Mouse (Mus musculus): ENCODE measurements at regions not wholly inside any gene's neighbourhood (a gene's known extent, or its start where the extent isn't known, plus 50 kb on each side); places are given as distances from the start of the nearest gene placed in this dataset.

- no peak overlapping the region for H3K4me3 ChIP-seq (ENCODE audit: insufficient read depth, low read depth, low read length)
- TF ChIP-seq POLR2A (IDR thresholded peaks at IDR 0.05; ENCODE audit: insufficient read depth, low read depth, low read length) (no peak), CTCF (IDR thresholded peaks at IDR 0.05; ENCODE audit: insufficient read depth, low read depth, low read length) (no peak)
- H3K4me1 ChIP-seq (ENCODE audit: control insufficient read depth, insufficient read depth, low read length), result peaks cover 10% of the 10 kb centered on the region
- WGBS, result 95% methylated on average over 2 of the region's 2 CpGs
- no peak overlapping the region for H3K27ac ChIP-seq (ENCODE audit: insufficient read depth, low read depth, low read length)
Measured at GRCm38 (mm10) chr2:167861178-167861520, 70.7 kb upstream of the Ptpn1 start.

GRCm38 (mm10) chr2:167860457-167861177, 71.2 kb upstream of the Ptpn1 start:
- H3K4me3 ChIP-seq (ENCODE audit: insufficient read depth, low read depth, low read length), result no peak overlapping the region
- no peak overlapping the region for H3K27ac ChIP-seq (ENCODE audit: insufficient read depth, low read depth, low read length)
- 53% methylated on average over 10 of the region's 10 CpGs for WGBS
- TF ChIP-seq POLR2A (IDR thresholded peaks at IDR 0.05; ENCODE audit: insufficient read depth, low read depth, low read length) (no peak), CTCF (IDR thresholded peaks at IDR 0.05; ENCODE audit: insufficient read depth, low read depth, low read length) (no peak)
- peaks cover 10% of the 10 kb centered on the region for H3K4me1 ChIP-seq (ENCODE audit: control insufficient read depth, insufficient read depth, low read length)

DNA sequence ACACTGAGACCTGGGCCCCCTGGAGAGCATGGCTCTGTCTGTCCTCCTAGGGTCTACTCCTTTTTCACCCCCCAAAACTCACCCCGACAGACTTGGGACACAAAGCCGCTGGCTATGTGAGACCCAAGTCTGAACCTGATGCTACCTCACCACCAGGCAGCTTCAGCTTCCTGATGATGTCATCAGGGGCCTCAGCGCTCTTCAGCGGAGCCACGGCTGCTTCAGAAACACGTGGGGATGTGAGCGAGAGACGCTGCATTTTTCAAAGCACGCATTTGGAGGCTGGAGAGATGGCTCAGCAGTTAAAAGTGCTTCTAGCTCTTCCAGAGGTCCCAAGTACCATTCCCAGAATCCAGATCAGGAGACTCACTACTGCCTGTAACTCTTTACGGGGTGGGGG, 72.3 kb upstream of the Ptpn1 start:
- H3K27ac ChIP-seq (ENCODE audit: insufficient read depth, low read depth, low read length), result no peak overlapping the region
- TF ChIP-seq CTCF (IDR thresholded peaks at IDR 0.05; ENCODE audit: insufficient read depth, low read depth, low read length) (no peak), POLR2A (IDR thresholded peaks at IDR 0.05; ENCODE audit: insufficient read depth, low read depth, low read length) (no peak)
- peaks cover 10% of the 10 kb centered on the region for H3K4me1 ChIP-seq (ENCODE audit: control insufficient read depth, insufficient read depth, low read length)
- H3K4me3 ChIP-seq (ENCODE audit: insufficient read depth, low read depth, low read length), result no peak overlapping the region
- 63% methylated on average over 10 of the region's 10 CpGs for WGBS

DNA sequence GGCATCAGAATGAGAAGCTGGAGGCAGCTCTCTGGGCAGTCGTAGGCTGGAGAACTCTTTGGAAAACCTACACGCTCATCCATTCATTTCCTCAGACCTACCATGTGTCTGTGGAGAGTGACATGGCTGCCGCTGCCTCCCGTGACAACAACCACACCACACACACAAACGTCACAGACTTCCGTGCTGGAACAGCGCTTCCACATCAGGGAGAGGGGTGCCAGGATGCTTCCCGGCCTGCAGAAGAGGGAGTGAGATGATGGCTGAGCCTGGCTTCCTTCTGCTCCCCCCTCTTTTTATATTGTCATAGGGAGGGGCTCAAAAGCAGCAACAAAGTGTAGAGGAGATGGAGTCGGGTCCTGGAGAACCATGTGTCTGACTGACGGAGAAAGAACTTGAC, 73.5 kb upstream of the Ptpn1 start:
- WGBS, result 86% methylated on average over 10 of the region's 10 CpGs
- TF ChIP-seq POLR2A (IDR thresholded peaks at IDR 0.05; ENCODE audit: insufficient read depth, low read depth, low read length) (no peak), CTCF (IDR thresholded peaks at IDR 0.05; ENCODE audit: insufficient read depth, low read depth, low read length) (no peak)
- Histone ChIP-seq H3K4me3 (ENCODE audit: insufficient read depth, low read depth, low read length) (no peak overlapping the region), H3K4me1 (ENCODE audit: control insufficient read depth, insufficient read depth, low read length) (peaks cover 10% of the 10 kb centered on the region), H3K27ac (ENCODE audit: insufficient read depth, low read depth, low read length) (no peak overlapping the region)

DNA sequence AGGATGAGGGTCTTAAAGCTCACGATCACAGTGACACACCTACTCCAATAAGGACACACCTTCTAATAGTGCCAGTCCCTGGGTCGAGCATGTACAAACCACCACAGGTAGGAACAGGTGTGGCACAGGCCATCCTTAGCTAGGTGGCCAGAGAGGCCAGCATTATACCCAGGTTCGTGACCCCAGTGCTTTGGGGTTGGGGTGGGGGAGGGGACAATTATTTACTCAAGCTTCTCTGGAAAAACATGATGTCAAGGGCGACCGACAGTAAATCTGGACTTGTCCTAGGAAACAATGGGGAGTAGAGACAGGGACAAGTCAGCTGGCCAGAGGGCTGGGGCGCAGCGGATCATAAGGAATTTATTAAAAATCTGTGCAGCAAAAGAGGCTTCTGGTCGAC, 73.9 kb upstream of the Ptpn1 start:
- Histone ChIP-seq H3K4me1 (ENCODE audit: control insufficient read depth, insufficient read depth, low read length) (peaks cover 10% of the 10 kb centered on the region), H3K4me3 (ENCODE audit: insufficient read depth, low read depth, low read length) (no peak overlapping the region), H3K27ac (ENCODE audit: insufficient read depth, low read depth, low read length) (no peak overlapping the region)
- WGBS, result 94% methylated on average over 8 of the region's 8 CpGs
- TF ChIP-seq CTCF (IDR thresholded peaks at IDR 0.05; ENCODE audit: insufficient read depth, low read depth, low read length), result no peak
- TF ChIP-seq POLR2A (IDR thresholded peaks at IDR 0.05; ENCODE audit: insufficient read depth, low read depth, low read length), result no peak

DNA sequence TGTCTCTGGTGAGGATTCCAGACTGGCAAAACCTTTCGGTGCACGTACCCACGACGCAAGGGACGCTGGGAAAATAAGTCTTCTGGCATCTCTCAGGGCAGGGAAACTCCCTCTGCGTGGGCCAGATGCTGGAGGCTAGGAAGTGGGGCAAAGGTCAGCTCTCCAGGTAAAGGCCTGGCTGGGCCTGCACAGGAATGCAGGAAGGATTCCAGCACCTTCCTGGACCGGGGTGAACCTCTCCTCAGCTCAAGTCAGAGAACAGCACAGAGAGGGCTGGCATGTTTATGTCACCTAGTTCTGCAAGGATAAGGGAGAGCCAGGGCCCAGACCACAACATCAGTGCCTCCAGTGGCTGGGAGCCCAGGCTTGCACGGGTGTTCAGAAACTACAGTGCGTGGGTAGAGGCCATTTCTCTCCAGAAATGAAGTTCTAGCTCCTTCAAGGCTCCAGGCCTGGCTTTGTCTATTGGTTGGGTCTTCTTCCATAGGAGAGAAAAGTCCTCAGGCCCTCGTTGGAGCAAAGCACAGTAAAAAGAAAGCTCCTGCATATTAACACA, 74.9 kb upstream of the Ptpn1 start:
- H3K4me1 ChIP-seq (ENCODE audit: control insufficient read depth, insufficient read depth, low read length), result peaks cover 10% of the 10 kb centered on the region
- no peak for TF ChIP-seq POLR2A (IDR thresholded peaks at IDR 0.05; ENCODE audit: insufficient read depth, low read depth, low read length)
- no peak for TF ChIP-seq CTCF (IDR thresholded peaks at IDR 0.05; ENCODE audit: insufficient read depth, low read depth, low read length)
- WGBS, result 88% methylated on average over 10 of the region's 10 CpGs
- H3K4me3 ChIP-seq (ENCODE audit: insufficient read depth, low read depth, low read length), result no peak overlapping the region
- no peak overlapping the region for H3K27ac ChIP-seq (ENCODE audit: insufficient read depth, low read depth, low read length)

- WGBS, result 80% methylated on average over 3 of the region's 3 CpGs
Measured at GRCm38 (mm10) chr2:167856020-167856419, 75.8 kb upstream of the Ptpn1 start.

DNA sequence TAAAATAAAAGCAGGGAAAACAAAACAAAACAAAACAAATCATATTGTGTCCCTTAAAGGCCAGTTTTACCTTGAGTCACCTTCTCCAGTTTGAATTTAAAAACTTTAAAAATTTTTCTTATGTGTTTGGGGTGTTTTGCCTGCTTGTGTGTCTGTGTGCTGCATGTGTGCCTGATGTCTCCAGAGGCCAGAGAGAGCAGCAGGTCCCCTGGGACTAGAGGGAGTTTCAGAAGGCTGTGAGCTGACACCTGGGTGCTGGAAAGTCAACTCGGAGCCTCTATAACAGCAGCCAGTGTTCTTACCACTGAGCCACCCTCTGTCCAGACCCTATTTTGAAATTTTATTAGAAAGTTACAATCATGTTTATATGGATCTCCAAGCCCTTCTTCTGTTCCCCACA, 77.8 kb upstream of the Ptpn1 start:
- 94% methylated on average over 1 of the region's 1 CpGs for WGBS
- Histone ChIP-seq H3K4me3 (ENCODE audit: insufficient read depth, low read depth, low read length) (no peak overlapping the region), H3K27ac (ENCODE audit: insufficient read depth, low read depth, low read length) (no peak overlapping the region), H3K4me1 (ENCODE audit: control insufficient read depth, insufficient read depth, low read length) (no peaks in the 10 kb centered on the region)
- TF ChIP-seq CTCF (IDR thresholded peaks at IDR 0.05; ENCODE audit: insufficient read depth, low read depth, low read length) (no peak), POLR2A (IDR thresholded peaks at IDR 0.05; ENCODE audit: insufficient read depth, low read depth, low read length) (no peak)

More at GRCm38 (mm10) chr2:167856020-167856419, 75.8 kb upstream of the Ptpn1 start:
- TF ChIP-seq CTCF (IDR thresholded peaks at IDR 0.05; ENCODE audit: insufficient read depth, low read depth, low read length), result no peak
- no peak for TF ChIP-seq POLR2A (IDR thresholded peaks at IDR 0.05; ENCODE audit: insufficient read depth, low read depth, low read length)
- Histone ChIP-seq H3K4me1 (ENCODE audit: control insufficient read depth, insufficient read depth, low read length) (peaks cover 10% of the 10 kb centered on the region), H3K4me3 (ENCODE audit: insufficient read depth, low read depth, low read length) (no peak overlapping the region), H3K27ac (ENCODE audit: insufficient read depth, low read depth, low read length) (no peak overlapping the region)

DNA sequence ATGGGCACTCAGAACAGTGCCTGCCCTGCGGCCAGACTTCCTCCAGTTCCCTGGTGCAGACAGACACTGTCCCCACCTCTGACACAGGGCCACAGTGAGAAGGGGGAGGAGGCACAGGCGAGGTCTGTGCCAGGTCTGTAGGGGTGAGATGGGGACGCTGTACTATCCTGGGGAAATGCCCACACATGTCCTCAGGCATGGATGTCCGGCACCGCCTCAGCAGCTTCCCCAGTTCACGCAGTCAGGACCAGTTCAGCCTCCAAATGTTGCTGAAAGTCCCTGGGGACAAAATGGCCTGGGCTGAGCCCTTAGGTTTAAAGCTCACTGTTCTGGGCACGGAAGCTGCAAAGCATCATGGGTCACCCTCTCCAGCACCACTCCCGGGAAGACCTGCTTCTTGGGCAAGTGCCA, 78.4 kb upstream of the Ptpn1 start:
- H3K4me3 ChIP-seq (ENCODE audit: insufficient read depth, low read depth, low read length), result no peak overlapping the region
- 85% methylated on average over 8 of the region's 8 CpGs for WGBS
- no peak for TF ChIP-seq CTCF (IDR thresholded peaks at IDR 0.05; ENCODE audit: insufficient read depth, low read depth, low read length)
- no peaks in the 10 kb centered on the region for H3K4me1 ChIP-seq (ENCODE audit: control insufficient read depth, insufficient read depth, low read length)
- H3K27ac ChIP-seq (ENCODE audit: insufficient read depth, low read depth, low read length), result no peak overlapping the region
